Mouse (Mus musculus) gastrocnemius, postnatal 14 days (tissue): ENCODE results near the gene Tpp2. TPM values are rescaled to one million over a fixed set of nuclear protein-coding genes. Genes with fewer than 3 reads are reported as not detected.
A peak's percentile ranks its signal among the peaks of the same experiment; 100 is the strongest.
"Not testable (repeated sequence)": the region's sequence is repeated elsewhere in the genome, so short reads cannot be mapped to it uniquely, and the experiment has no call there.

Source experiments
- DNase-seq: peaks from one replicate; pipeline ENCODE4 v3.0.0; 2021; ENCODE audit warnings: mixed read lengths
- intact Hi-C: fragments of 180-260 bp; cut with DNase I; formaldehyde crosslinking; loops from one replicate; pipeline ENCODE4 v1.15.1; 2025; ENCODE audit warnings: low total_unique reads
- long read RNA-seq, 2 experiments: library from polyadenylated mRNA; stranded (forward); transcript quantifications; one replicate each; pipeline ENCODE4 v2.0.0; 2021
- total RNA-seq, 2 experiments: library from RNA; stranded (reverse); gene quantifications; 2 replicates each; pipeline ENCODE4 v1.2.3; 2021

Gene Tpp2
- total RNA-seq = 10 to 100 TPM; 31.5 to 35.0 TPM
- long read RNA-seq, experiment 1, full-length matches to known transcripts = 23 of 34 reads
- long read RNA-seq, experiment 1, partial matches to known transcripts = 6 of 34 reads
- long read RNA-seq, experiment 1, other reads (novel, unspliced or antisense) = 5 of 34 reads
- long read RNA-seq, experiment 2, full-length matches to known transcripts = 39 of 53 reads
- long read RNA-seq, experiment 2, partial matches to known transcripts = 6 of 53 reads
- long read RNA-seq, experiment 2, other reads (novel, unspliced or antisense) = 8 of 53 reads

DNA sequence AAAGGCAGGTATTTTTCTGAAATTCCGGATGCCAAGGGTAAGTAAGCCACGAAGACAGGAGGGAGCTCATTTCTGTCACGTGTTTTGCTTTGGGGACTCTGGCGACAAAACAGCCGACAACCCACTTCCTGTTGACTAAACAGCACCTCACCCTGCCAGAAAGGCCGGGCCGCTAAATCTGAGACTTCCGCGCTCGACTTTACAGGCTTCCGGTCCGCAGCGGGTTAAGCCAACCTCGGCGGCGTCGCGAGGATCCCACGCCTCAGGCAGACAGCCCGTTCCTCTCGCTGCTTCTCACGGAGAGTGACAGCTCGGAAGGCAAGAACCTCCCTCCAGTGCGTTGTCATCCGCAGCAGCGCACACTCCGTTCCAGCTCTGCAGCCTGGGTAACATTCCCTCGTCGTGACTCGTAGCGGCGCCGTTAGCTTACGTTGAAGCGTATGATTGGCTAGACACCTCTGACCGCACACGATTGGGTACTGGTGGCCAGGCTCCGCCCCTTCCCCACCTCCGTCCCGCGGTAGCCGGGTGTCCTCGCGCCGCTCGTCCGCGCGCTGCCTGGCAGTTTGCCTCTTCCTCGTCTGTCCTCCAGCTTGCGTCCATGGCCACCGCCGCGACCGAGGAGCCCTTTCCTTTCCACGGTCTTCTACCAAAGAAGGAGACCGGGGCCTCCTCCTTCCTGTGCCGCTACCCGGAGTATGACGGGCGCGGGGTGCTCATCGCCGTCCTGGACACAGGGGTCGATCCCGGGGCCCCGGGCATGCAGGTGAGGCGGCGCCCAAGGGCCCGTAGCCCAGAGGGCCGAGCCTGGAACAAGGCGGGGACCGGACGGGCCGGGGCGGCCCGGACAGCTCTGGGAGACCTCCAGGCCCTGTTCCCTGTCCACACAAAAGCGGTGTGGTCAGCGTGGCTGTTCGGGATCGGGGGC, at the start of gene Tpp2:
TSS of gene Tpp2 (plus strand) at position 160 of the 928 bp plus-strand sequence.
- intact Hi-C loops = no loop called here
- DNase-seq = peak; percentile 96

DNA sequence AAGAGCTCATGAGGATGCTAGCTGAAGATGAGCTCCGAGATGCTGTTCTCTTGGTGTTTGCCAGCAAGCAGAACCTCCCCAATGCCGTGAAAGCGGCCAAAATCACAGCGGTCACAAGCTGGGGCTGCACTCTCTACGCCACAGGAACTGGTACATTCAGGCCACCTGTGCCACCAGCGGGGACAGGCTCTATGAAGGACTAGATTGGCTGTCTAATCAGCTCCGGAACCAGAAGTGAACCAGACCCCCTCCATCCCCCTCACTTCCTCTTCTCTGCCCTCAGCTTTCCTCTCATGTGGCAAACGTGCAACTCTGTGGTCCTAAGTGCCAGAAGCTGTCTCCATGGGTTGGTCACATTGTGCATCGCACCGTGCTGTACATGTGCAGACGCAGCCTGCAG, 45.1 kb upstream of the Tpp2 start:
- DNase-seq, intact Hi-C loops: not testable (repeated sequence)

DNA sequence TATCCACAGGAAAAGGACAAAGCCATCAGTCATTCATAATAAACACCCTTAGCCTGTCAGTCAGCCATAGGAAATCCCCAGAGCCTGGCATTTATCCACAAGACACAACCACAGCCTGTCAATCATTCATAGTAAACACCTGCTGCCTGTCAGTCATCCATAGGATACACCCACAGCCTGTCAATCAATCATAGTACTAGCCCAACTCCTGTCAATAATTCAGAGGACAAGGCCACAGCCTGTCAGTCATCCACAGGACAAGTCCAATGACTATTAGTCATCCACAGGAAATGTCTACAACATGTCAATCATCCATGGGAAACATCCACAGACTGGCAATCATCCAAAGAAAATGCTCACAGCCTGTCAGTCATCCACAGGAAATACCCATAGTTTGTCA, 37.7 kb upstream of the Tpp2 start:
- DNase-seq = no peak
- intact Hi-C loops = loop anchor here (5.0 kb wide), 1 partner anchor 152 kb away; no protein-coding TSS in a partner anchor

DNA sequence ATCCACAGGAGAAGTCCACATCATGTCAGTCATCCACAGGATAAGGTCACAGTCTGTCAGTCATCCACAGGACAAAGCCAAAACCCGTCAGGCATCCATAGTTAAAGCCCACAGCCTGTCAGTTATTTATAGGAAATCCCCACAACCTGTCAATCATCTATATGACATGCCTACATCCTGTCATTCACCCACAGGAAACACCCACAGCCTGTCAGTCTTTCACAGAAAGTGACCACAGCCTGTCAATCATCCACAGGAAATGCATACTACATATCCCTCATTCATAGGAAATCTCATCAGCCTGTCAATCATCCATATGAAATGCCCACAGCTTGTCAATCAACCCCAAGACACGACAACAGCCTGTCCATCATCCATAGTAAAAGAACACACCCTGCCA, 36.3 kb upstream of the Tpp2 start:
- intact Hi-C loops = loop anchor here (5.0 kb wide), 1 partner anchor 150 kb away; no protein-coding TSS in a partner anchor
- DNase-seq = no peak

DNA sequence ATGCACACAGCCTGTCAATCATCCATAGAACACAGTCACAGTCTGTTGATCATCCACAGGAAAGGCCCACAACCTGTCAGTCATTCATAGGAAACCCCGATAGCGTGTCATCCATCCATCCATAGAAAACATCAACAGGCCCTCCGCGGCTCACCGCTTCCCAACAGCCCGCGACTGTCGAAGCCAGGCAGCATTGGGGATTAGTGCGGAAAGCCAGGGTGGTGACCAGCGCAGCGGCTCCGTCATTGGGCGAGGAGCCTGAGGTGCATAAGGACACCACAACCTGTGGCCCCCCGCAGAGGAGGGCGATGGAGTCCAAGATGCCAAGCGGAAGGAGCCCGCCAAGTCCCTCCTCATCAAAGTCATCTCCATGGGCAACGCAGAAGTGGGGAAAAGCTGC, 35.5 kb upstream of the Tpp2 start:
- intact Hi-C loops = loop anchor here (5.0 kb wide), 1 partner anchor 149 kb away; no protein-coding TSS in a partner anchor
- no peak for DNase-seq

DNA sequence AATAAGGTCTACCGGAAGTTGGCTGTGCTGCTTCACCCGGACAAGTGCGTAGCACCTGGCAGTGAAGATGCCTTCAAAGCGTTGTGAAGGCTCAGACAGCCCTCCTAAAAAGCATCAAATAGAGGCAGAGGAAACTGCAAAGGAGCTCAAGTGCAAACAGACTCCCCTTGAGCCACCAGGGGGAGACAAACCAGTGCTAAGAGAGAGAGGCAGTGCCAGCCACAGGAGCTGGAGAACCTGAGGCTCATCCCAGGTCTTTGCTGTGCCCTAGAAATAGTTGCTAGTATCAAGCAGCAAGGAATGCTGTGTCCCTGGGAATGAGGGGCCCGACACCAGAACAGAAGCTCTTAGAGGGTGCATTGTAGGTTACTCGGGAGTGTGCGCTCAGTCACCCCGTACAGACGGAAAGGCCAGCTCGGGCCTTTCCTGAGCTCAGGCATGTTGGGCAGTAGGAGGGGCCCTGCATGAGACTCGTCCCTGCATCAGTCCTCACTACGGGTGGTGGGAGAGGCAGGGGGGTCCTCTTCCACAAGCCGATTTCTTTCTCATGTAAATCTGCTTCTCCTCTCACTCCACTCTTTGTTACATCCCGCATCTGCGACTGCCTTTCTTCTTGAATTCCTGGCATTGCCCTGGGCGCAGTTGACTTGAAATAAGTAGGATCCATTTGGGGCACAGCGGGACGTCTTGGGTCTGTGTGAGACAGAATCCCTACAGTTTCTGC, 34.3 kb upstream of the Tpp2 start:
- intact Hi-C loops = loop anchor here (5.0 kb wide), 1 partner anchor 148 kb away; no protein-coding TSS in a partner anchor
- DNase-seq = peak; percentile 65

DNA sequence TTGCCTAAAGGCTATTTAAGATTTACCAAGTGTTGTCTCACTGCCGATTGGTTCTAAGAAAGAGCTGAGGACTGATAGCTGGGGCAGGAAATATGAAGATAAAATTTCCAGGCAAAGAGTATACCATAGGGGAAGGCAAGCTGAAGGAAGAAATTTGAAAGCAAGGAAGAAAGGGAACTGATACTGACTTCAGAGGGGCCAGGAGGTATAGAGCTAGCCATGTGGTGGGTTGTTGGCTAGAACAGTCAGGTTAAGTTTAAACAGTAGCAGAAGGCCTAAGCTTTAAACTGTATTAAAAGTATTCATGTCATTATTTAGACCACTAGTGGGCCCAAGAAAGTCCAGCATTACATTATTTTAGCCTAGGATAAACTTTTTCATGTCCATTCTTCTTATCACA, 31.0 kb upstream of the Tpp2 start:
- DNase-seq = no peak
- intact Hi-C loops = loop anchor here (5.0 kb wide), 1 partner anchor 160 kb away; the partner anchor contains the start of gene Gm8251

DNA sequence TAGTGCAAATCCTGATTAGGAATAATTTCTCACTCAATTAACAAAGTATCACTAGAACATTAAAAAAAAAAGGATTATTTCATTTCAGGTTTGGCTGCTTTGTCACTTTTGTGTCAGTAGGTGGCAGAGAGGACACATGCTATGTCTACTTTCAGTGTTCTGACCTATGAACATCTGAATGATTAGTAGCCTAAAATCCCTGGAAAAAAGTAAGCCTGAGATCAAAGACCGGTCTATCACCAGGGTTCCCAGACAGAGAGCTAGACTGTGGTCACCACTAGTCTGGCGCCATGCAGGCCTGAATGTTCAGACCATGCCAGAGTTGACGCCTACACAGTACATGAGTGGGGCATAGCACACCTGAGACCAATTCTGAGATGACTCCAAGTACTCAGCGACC, 30.6 kb upstream of the Tpp2 start:
- intact Hi-C loops = loop anchor here (5.0 kb wide), 1 partner anchor 159 kb away; the partner anchor contains the start of gene Gm8251
- DNase-seq = no peak

DNA sequence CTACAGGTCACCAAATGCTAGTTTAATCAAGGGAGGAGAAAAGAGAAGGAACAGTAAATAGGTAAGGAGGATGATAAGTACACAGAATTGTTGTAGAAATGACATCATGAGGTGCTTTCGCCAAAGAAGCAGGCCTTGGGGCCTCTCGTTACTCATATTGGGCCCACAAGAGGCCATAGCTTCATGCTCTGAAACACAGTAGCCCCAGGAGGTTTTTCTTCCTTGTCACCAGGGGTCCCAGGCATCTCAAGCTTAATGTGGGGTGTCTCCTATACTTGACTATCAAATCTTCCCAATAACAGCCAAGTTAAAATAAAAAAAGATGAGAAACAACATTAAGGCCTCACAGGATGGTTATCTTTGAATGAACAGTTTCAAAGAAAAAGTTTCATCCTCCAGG, 18.0 kb upstream of the Tpp2 start:
- no peak for DNase-seq
- intact Hi-C loops = no loop called here

DNA sequence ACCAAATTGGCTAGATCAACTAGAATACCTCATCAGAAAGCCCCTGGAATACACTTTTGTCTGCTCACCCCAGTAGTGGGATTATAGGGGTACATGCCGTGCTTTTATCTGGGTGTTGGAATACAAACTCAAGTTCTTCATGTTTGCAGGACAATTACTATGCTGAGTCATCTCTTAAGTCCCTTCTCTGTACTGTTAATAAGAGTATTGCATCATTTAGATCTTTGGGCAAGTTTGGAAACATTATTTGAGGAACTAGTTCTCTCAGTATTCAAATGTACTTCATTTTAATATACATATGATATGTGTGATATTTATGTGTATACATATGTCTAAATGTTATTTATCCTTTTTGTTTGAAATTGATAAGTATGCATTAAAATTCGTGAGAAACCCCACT, 16.6 kb upstream of the Tpp2 start:
- intact Hi-C loops = no loop called here
- no peak for DNase-seq

DNA sequence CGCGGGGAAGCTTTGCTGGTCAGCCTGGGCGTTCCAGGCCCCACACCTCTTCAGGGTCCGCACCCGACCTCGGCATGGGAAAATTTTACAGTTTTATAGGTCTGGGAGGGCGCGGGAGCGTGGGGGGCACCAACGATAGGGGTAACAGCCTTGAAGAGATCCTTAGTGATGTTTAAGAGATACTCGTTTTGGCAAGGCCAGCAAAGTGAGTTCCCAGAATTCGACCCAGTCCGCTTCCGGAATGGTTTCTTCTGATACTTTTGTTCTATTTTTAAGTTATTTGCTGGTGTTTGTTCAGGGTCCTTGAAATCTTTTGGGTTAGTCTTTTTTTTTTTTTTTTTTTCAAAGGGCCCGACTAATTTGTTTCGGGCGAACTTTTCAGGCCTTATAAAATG, 966 bp downstream of the Tpp2 start:
- intact Hi-C loops = no loop called here
- no peak for DNase-seq

DNA sequence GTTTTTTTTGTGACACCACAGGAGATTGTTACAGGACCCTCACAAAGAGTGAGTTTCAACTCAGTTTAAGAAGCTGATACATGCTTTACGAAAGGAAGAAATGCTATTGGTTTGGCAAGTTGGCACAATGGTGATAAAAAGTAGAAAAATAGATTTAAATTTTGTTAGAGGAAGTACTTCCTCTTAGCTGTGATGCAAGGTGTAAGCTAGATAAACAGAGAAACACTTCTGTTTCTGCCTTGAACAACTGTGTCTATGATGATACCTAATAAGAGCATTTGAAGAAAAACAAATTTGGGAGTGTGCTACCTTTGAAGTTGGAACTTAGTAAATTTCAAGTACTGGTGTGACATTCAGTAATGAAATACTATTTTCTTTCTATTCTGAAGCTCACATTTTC, 5.9 kb downstream of the Tpp2 start:
- DNase-seq = no peak
- intact Hi-C loops = no loop called here

DNA sequence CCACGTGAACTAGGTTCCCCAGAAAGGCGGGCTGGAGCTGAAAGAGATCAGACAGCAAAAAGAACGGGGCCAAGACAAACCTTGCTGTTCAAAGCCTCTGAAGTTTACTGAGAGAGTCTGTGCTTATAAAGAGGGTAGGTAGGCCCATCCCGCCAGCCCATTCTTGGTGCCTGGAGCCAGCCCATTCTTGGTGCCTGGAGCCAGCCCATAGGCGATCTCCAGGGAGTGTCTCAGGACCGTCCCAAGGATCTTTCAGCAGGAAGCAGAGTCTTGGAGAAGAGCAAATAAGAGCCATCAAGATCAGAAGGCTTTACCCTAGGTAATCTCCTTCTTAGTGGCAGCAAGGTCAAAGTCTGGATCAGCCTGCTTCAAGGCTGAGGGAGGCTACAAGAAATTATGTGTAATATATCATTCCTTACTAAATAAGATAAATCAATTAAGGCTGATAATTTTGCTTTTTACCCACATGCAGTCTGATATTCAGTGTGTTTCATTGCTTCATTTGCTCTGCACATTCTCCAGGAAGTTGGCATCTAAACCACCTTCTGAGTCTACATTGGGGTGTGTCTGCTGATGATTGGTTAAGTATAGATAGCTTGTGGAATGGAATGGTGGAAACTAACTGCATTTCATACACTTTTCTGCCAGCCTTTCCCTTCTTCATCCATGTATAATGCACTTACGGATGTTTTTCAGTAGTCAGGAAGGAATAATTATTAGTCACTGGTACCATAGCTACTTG, 8.2 kb downstream of the Tpp2 start:
- intact Hi-C loops = no loop called here

DNA sequence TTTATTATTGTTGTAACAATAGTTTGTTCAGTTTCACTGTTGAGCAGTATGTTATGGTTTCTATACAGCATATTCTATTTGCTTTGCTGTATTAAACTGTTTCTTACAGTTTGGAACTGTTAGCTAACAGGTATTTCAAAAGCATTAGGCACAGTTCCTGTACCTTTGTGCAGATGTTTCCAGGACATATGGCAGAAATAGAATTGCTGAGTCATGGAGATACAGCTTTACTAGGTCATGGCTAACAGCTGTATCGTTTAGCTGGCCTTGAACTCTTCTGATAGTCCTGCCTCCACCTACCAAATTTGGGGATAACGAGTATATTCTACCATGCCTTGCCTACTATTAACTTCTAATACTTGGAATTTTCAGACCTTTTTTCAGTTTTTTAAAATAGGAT, 9.4 kb downstream of the Tpp2 start:
- intact Hi-C loops = no loop called here
- no peak for DNase-seq

More for the DNA sequence above, 8.2 kb downstream of the Tpp2 start:
- no peak for DNase-seq

DNA sequence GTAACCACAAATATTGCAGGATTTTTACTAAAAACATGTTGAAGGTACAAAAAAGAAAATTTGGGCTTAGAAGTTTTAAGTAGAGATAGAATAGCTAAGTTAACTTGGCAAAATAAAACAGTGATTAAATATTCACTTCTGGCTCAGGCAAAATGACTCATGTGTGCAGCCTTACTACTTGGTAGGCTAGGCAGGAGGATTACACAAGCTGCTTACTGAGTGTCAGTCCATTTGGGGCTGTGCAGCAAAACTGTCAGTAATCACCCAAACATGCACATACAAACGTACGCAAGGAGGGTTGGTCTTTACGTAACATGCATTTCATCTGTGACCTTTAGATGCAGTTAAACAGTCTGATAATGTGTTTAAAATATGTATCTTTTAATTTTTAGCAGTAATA, 20.2 kb downstream of the Tpp2 start:
- intact Hi-C loops = no loop called here
- DNase-seq = no peak

DNA sequence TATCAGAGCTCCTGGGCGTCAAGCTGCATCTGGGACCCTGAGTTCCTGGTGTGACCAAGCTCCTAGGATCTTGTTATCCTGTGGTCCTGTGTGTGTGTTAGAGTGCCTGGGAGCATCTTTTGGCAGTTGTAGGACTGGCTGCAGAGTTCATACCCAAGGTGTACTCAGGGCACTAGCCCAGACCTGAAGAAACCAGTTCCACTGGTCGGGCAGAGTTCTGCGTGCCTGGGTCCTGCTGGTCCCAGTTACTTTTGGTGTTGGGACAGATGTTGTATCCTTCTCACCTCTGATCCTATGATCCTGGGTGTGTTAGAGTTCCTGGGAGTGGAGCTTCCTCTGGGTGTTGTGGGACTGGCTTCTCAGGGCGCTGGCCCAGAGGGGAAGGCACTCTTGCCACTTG, 30.9 kb downstream of the Tpp2 start:
- DNase-seq = no peak
- intact Hi-C loops = no loop called here

DNA sequence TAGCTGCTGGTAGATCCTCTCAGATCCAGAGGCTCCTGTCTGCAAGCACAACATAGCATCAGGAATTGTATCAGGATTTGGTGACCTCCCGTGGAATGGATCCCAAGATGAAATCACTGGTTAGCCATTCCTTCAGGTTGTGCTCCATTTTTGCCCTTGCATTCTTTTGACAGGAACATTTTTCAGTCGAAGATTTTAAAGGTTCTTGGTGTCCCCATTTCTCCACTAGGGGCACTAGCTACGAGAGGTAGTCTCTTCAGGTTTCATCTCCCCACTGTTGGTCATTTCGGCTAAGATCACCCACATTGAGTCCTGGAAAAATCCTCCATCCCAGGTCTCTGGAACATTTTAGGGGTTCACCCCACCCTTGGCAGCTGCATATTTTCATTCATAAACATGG, 33.3 kb downstream of the Tpp2 start:
- DNase-seq = no peak
- intact Hi-C loops = no loop called here

DNA sequence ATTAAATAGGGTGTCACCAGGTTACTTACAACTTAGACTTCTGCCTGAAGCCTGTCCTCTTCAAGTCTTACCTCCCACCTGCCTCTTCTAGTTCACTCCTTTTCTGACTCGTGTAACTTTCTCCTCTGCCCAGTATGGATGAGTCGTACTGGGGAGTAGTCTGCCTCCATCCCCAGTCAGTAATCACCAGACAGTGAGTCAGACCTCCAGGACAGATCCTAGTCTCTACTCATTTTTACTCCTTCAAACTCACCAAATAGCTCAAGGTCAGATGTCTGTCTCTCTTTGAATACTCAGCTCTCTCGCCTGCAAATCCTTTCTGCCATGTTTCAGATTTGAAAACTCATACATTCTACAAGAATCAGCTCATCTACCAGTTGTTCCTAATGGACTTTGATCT, 35.9 kb downstream of the Tpp2 start:
- intact Hi-C loops = no loop called here
- DNase-seq = no peak

DNA sequence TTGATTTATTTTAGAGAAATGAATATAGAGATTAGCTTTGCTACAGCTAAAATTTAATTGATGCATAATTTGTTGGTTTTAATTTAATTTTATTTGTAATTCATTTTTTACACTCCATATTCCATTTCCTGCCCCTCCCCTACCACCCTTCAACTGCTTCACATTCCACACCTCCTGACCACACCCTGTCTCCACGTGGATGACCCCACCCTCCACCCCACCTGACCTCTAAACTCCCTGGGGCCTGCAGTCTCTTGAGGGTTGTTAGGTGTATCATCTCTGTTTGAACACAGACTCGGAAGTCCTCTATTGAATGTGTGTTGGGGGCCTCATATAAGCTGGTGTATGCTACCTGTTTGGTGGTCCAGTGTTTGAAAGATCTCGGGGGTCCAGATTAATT, 37.6 kb downstream of the Tpp2 start:
- DNase-seq = no peak
- intact Hi-C loops = no loop called here
